Mouse (Mus musculus) heart, adult 18-20 months (tissue): ENCODE data around the gene Rnase4. TPM values are rescaled to one million over a fixed set of nuclear protein-coding genes. Genes with fewer than 3 reads are reported as not detected.

ENCODE experiments used
- DNase-seq, 2 experiments: peaks; one replicate each; pipeline ENCODE4 v3.0.0; 2021 to 2022; ENCODE audit warnings: mixed read lengths in 1 of 2
- long read RNA-seq, 2 experiments: library from polyadenylated mRNA; stranded (forward); transcript quantifications; one replicate each; pipeline ENCODE4 v2.0.0; 2021
- total RNA-seq, 2 experiments: library from RNA; stranded (reverse); gene quantifications; 2 replicates each; pipeline ENCODE4 v1.2.3; 2021

Gene Rnase4
- 10 to 100 TPM; 43.0 to 46.9 TPM for total RNA-seq
- long read RNA-seq, experiment 1, transcript Rnase4-201 (2 exons, 1,518 nt), result major isoform, 9 of 16 reads
- long read RNA-seq, experiment 1, partial matches to known transcripts, result 7 of 16 reads
- long read RNA-seq, experiment 1, other reads (novel, unspliced or antisense), result 0 of 16 reads
- long read RNA-seq, experiment 2, transcript Rnase4-201 (2 exons, 1,518 nt), result major isoform, 5 of 8 reads
- long read RNA-seq, experiment 2, partial matches to known transcripts, result 2 of 8 reads
- long read RNA-seq, experiment 2, other reads (novel, unspliced or antisense), result 1 of 8 reads

- DNase-seq, result peak; percentile 83 to 88
Observed at GRCm38 (mm10) chr14:51090921-51091900, at the start of gene Rnase4, which contains the start of gene Ang. Gene Rnase4, plus strand, starts transcription at chr14:51091077. Gene Ang, plus strand, starts transcription at chr14:51091150.

DNA sequence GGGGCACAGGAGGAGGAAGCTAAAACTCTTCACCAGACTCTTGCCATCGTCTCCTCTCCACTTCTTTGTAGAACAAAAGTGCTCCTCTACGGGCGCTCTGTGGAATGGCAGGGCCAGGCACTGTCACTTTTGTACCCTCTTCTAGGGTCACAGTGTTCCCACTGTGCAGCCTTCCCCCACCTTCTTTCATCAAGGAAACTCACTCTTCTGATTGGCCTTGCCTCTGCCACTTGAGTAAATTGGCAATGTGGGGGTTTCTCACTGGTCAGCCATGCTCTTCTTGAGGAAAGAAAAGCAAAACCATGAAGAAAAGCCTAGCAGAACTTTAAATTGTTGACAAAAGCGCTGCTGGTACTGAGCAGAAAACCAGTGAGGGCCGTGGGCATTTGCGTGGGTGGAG, 49.1 kb upstream of the Rnase4 start, which contains the start of gene Rnase9:
Gene Rnase9 (minus strand): TSS at position 101 of the 400 bp plus-strand sequence.
- DNase-seq, result no peak

GRCm38 (mm10) chr14:51047846-51048245, 43.0 kb upstream of the Rnase4 start:
- no peak for DNase-seq

GRCm38 (mm10) chr14:51050063-51050462, 40.8 kb upstream of the Rnase4 start, which contains the start of gene Rnase11:
Gene Rnase11, minus strand, starts transcription at chr14:51050163.
- no peak for DNase-seq

GRCm38 (mm10) chr14:51051941-51052340, 38.9 kb upstream of the Rnase4 start:
- DNase-seq, result no peak

DNA sequence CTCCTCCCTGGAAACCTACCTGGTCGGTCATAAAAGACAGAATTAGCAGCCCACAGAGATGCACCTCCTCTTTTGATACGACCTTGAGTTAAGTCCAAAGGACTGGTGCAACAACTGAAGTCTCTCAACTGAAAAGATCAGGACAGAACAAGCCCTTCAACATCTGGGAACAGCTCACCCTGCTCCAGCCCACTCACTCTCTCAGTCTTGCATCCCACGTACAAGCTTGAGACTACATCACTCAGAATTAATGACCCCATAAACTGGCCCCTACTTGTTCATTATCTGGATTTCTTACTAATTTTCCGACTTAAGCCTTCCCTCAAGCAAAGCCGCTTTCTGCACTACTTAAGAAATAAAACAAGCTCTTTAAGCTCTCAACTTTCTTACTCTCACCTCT, 37.7 kb upstream of the Rnase4 start:
- DNase-seq, result no peak

DNA sequence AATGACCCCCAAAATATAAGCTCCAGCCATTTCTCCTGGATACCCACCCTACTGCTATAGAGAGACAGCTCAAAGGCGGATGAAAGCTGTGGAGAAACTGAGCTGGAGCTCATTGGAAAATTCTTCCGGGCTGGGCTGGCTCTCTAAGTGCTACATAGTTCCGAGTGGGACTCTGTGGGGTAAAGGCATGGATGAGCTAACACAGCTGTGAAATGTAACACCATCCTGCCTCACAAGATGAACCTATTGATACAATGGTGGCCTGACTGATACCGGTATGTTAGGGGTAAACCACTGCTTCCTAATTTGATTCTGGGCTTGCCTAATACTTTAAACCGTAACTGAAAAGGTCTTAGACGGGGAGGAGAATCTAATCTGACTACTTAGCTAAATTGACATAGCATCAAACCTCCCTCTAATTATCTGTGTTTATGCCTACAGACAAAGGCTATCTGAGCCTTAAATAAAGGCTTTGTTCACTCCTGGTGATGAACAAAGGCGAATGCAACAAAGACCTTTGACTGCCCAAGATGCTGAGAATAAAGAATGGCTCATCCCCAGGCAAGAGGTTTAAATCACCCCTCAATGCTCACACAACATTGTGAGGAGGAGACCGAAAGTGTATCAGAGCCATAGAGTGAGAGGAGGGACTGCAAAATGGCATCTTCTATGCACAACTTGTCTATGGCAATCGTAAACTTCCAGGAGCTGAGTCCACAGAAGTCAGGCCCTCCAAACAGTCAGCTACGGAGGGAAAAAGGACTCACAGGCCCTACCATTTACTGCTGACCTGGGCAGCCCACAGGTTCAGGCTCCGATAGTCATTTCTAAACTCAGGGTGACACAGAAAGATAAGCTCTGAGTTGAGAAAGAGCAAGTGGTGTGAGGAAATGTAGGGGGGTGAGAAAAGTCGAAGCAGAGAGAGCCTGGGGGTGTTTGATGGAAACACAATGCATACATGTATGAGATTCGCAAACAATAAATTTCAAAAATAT, 36.3 kb upstream of the Rnase4 start:
- no peak for DNase-seq

DNA sequence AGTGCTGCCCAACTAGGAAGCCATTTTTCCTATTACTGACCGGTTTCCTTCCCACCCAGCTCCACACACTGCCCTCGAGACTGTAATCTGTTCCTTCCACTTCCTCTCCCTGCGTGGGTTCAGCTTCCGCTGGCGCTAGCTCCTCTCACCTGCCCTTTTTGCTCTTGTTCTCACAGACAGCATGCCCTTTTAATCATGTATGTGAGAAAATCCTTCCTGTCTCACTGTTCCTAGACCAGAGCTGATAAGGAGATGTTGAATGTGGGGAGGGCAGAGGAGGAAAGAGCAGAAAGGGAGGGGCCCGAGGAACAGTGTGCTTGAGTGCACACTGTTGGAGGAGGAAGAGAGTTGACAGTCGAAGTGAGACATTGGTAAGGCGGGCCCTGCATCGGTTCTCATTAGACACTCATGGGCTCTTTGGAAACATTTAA, 33.5 kb upstream of the Rnase4 start, which contains the start of gene Rnase12:
Gene Rnase12 (minus strand): TSS at position 261 of the 431 bp plus-strand sequence.
- no peak for DNase-seq

GRCm38 (mm10) chr14:51060761-51061160, 30.1 kb upstream of the Rnase4 start:
- no peak for DNase-seq

- DNase-seq, result peak in 1 of 2 experiments; percentile 19
Observed at GRCm38 (mm10) chr14:51068956-51069355, 21.9 kb upstream of the Rnase4 start.

GRCm38 (mm10) chr14:51069617-51070016, 21.3 kb upstream of the Rnase4 start:
- peak; percentile 40 to 65 for DNase-seq

DNA sequence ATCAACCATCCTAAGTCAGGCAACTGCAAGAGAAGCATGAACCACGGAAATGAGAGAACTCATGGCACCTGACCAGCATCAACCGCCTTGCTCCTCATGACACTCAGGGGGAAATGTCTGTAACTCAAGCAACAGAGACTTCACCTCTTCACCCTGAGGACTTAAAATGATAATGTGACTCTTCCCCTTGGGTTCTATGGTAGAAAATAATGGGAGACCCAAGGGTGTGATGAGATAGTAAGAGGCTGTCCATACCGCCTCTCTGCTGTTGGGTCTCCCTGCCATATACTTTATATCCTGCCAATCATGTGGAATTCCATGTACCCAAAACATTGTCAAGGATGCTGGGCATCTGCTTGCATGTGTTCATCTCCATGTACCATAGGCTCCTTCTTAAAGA, 16.5 kb upstream of the Rnase4 start, which contains the start of gene Olfr750:
Gene Olfr750 (minus strand): TSS at position 101 of the 400 bp plus-strand sequence.
- DNase-seq, result no peak

DNA sequence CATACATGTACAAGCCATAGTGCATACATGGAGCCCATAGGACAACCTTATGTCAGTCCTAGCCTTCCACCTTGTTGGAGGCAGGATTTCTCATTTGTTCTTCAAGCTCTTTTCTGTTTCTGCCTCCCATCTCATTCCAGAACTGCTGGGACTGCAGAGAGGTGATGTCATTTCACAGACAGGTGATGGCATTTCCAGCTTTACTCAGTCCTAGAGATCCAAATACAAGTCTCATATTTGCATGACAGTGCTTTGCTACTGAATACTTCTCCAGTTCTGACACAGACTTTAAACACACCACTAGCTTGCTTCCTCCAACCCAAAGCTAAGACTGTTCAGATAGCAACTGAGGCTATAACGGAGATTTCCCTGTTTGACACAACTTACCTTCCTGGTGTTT, 11.7 kb upstream of the Rnase4 start:
- no peak for DNase-seq

- no peak for DNase-seq
Observed at GRCm38 (mm10) chr14:51081035-51081434, 9.8 kb upstream of the Rnase4 start.

GRCm38 (mm10) chr14:51082599-51083581, 8.0 kb upstream of the Rnase4 start:
- peak; percentile 81 to 92 for DNase-seq

DNA sequence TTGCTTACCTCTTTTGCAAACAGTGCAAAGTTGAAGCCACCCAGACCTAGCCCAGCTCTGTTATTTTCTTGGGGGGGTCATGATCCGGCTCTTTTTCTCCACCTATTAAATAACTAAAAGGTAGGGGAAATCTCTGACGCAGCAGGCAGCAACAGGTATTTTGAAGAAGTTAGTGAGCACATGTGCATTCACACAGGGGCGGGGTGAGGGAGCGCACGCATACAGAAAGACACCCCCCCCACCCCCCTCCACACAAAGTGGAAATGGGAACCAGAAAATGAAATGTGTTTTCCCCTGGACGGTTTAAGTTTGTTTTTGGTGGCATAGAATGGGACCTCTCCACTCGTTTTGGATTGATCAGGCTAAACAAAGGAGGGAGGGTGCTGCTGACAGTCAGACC, 7.1 kb upstream of the Rnase4 start:
- DNase-seq, result no peak

DNA sequence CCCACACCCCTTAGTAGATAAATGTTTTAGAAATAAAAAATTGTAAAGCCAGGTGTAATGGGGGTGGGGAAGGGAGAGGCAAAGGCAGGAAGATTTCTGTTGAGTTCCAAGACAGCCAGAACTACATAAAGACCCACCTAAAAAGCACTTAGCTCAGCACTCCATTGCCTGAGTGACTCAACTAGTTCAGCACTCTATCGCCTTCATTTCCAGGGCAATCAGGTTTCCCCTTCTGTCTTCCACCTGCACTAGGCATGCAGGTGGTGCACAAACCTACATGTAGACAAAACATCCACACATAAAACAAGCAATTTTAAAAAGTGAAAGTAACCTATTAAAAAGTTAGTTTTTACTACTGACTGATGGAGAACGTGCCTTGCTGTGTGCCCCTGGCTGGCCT, 5.8 kb upstream of the Rnase4 start:
- DNase-seq, result no peak

DNA sequence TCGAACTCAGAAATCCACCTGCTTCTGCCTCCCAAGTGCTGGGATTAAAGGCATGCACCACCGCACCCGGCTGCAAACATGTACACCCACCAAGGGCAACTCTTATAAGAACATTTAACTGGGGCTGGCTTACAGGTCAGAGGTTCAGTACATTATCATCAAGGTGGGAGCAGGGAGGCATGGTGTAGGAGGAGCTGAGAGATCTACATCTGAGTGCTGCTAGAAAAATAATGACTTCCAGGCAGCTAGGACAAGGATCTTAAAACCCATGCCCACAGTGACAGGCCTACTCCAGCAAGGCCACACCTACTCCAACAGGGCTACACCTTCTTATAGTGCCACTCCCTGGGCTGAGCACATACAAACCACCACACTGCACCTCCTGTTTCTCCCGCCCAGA, 5.0 kb upstream of the Rnase4 start:
- DNase-seq, result no peak

- no peak for DNase-seq
Observed at GRCm38 (mm10) chr14:51087762-51088161, 3.1 kb upstream of the Rnase4 start.
